In genomic region chr1:179844894-179845293, GRCm38 (mm10) we compare ENCODE assay signal across 8 mouse cellular contexts. TPM values are rescaled to one million over a fixed set of nuclear protein-coding genes. Genes with fewer than 3 reads are reported as not detected.
DNase-seq lines count a peak whose midpoint lies in the region; ATAC-seq and TF ChIP-seq lines count a peak whose summit lies in the region.
"Had no signal": no experiment of that assay in that cellular context is flagged by ENCODE, and none has a peak within 500 bp of the region (broad histone marks: within the 10 kb centered on the region; RNA-seq: fewer than 3 reads in every experiment).

No protein-coding gene starts in this region.

- intact Hi-C loops in heart, postnatal 25 days (cut with DNase I), result loop anchor here (10.0 kb wide), 2 partner anchors 200 to 340 kb away; no protein-coding TSS in a partner anchor

- no peak overlapping the region for H3K27ac ChIP-seq in MEL (ENCODE audit: control insufficient read depth, low read depth, low read length)
- no peak overlapping the region for H3K27ac ChIP-seq in forebrain, embryonic 14.5 days (ENCODE audit: low read depth, low read length)

- TF ChIP-seq EP300 in MEL (IDR thresholded peaks at IDR 0.05; ENCODE audit: low read depth in 1 of 2, low read length in 2 of 2), result no peak

- H3K4me1 ChIP-seq in MEL (ENCODE audit: control insufficient read depth in 1 of 2, insufficient read depth in 2 of 2, low read length in 2 of 2), result peaks cover 0 to 11% of the 10 kb centered on the region in 2 experiments; a peak in 3 of 4 replicates
- H3K4me1 ChIP-seq in forebrain, embryonic 14.5 days (ENCODE audit: control insufficient read depth, insufficient read depth, low read length), result no peaks in the 10 kb centered on the region

- 10% methylated on average over 5 of the region's 5 CpGs for WGBS in forebrain, embryonic 14.5 days

- H3K4me2 ChIP-seq in forebrain, embryonic 14.5 days (ENCODE audit: low read length), result no peak overlapping the region

- TF ChIP-seq RAD21 in MEL (IDR thresholded peaks at IDR 0.05; ENCODE audit: low read depth, low read length), result peak; percentile 77

- H3K27me3 ChIP-seq in MEL (ENCODE audit: control insufficient read depth in 1 of 2, insufficient read depth in 2 of 2, low read length in 2 of 2), result no peaks in the 10 kb centered on the region
- H3K27me3 ChIP-seq in forebrain, embryonic 14.5 days (replicated peaks; ENCODE audit: control insufficient read depth, insufficient read depth, low read length), result no peaks in the 10 kb centered on the region

- DNase-seq in MEL (ENCODE audit: low read depth, low spot score), result peak; percentile 88
- DNase-seq in brain, embryonic 14.5 days (ENCODE audit: low read depth), result peak; percentile 66
- DNase-seq in forebrain, embryonic 14.5 days (ENCODE audit: low spot score), result peak; percentile 64
- peak; percentile 54 for DNase-seq in heart, postnatal 25 days (ENCODE audit: low spot score)
- DNase-seq in layer of hippocampus, postnatal 25 days (ENCODE audit: extremely low spot score in 1 of 2, low spot score in 1 of 2), result peak; percentile 26 to 47
- DNase-seq in lung, postnatal 36 days, result peak; percentile 84
- DNase-seq in right cerebral cortex, postnatal 36 days (ENCODE audit: low spot score in 2 of 2), result peak; percentile 15 to 17

- ATAC-seq in forebrain, embryonic 14.5 days, result peak; percentile 62

- no peaks in the 10 kb centered on the region for H3K79me2 ChIP-seq in MEL (ENCODE audit: control insufficient read depth, insufficient read depth, low read length, poor library complexity)

- no peak overlapping the region for H3K4me3 ChIP-seq in MEL (ENCODE audit: control insufficient read depth in 1 of 2, insufficient read depth in 1 of 2, low read depth in 2 of 2, low read length in 2 of 2)
- H3K4me3 ChIP-seq in forebrain, embryonic 14.5 days (ENCODE audit: low read depth, low read length), result no peak overlapping the region

- peaks cover 0 to 5% of the 10 kb centered on the region in 2 experiments; a peak in 2 of 4 replicates for H3K36me3 ChIP-seq in MEL (ENCODE audit: control insufficient read depth in 1 of 2, insufficient read depth in 2 of 2, low read length in 2 of 2)
- no peaks in the 10 kb centered on the region for H3K36me3 ChIP-seq in forebrain, embryonic 14.5 days (ENCODE audit: control insufficient read depth, insufficient read depth, low read length)

- TF ChIP-seq POLR2A in MEL (IDR thresholded peaks at IDR 0.05; ENCODE audit: control insufficient read depth in 1 of 2, insufficient read depth in 1 of 2, low read depth in 1 of 2, low read length in 2 of 2, poor library complexity in 1 of 2), result no peak
- TF ChIP-seq POLR2A in brain, embryonic 14.5 days (IDR thresholded peaks at IDR 0.05; ENCODE audit: borderline replicate concordance, extremely low read depth, insufficient read depth, insufficient read length, poor library complexity, severe bottlenecking), result no peak

- TF ChIP-seq CTCF in MEL (IDR thresholded peaks at IDR 0.05 in 2 of 3, conservative IDR thresholded peaks at IDR 0.05 in 1 of 3; ENCODE audit: control insufficient read depth in 1 of 3, insufficient read depth in 1 of 3, low read depth in 2 of 3, low read length in 3 of 3, poor library complexity in 1 of 3, severe bottlenecking in 1 of 3), result peak; percentile 66 to 92 (median 77)
- TF ChIP-seq CTCF in brain, embryonic 14.5 days (IDR thresholded peaks at IDR 0.05; ENCODE audit: borderline replicate concordance, extremely low read depth, insufficient read depth, insufficient read length), result peak; percentile 63; the same call in 1 of the 2 replicates

- H3K9me3 ChIP-seq in MEL (replicated peaks; ENCODE audit: insufficient read depth, low read length), result no peaks in the 10 kb centered on the region
- H3K9me3 ChIP-seq in forebrain, embryonic 14.5 days (replicated peaks; ENCODE audit: control insufficient read depth, low read length), result no peaks in the 10 kb centered on the region

- H3K9ac ChIP-seq in MEL (ENCODE audit: control insufficient read depth, low read depth, low read length, poor library complexity, severe bottlenecking), result no peak overlapping the region
- no peak overlapping the region for H3K9ac ChIP-seq in forebrain, embryonic 14.5 days (ENCODE audit: low read length)

TF ChIP-seq in MEL, 35 proteins besides CTCF, POLR2A, EP300 and RAD21:
- TF ChIP-seq CHD1 (IDR thresholded peaks at IDR 0.05; ENCODE audit: low read depth, low read length) (no peak), ETS1 (IDR thresholded peaks at IDR 0.05; ENCODE audit: low read depth, low read length) (no peak), JUND (IDR thresholded peaks at IDR 0.05; ENCODE audit: low read depth, low read length) (no peak), USF1 (IDR thresholded peaks at IDR 0.05; ENCODE audit: low read depth, low read length) (no peak), RCOR1 (IDR thresholded peaks at IDR 0.05; ENCODE audit: low read depth, low read length) (no peak), UBTF (IDR thresholded peaks at IDR 0.05; ENCODE audit: borderline replicate concordance, insufficient read depth, low read depth, low read length) (no peak), ZC3H11A (IDR thresholded peaks at IDR 0.05; ENCODE audit: low read depth, low read length) (peak; percentile 84), SMC3 (IDR thresholded peaks at IDR 0.05; ENCODE audit: low read depth, low read length) (peak; percentile 95), KAT2A (conservative IDR thresholded peaks at IDR 0.05; ENCODE audit: low read depth, low read length) (no peak), MAZ (IDR thresholded peaks at IDR 0.05; ENCODE audit: low read depth, low read length) (peak; percentile 76), MYC (IDR thresholded peaks at IDR 0.05; ENCODE audit: low read depth, low read length) (no peak), POLR2AphosphoS5 (IDR thresholded peaks at IDR 0.05; ENCODE audit: borderline replicate concordance, low read depth, low read length) (no peak)

RNA-seq across cellular contexts. Expression of gene Ahctf1, which starts 41.4 kb away (rescaled TPM):
- total RNA-seq in MEL (2012; rRNA removed), result 56.7 and 56.9 TPM in 2 replicates
- 100 to 1,000 TPM in 1 of 2 experiments, 10 to 100 TPM in 1; 70.8 to 489 TPM for polyA plus RNA-seq in MEL (2012; ENCODE audit: insufficient read depth in 1 of 2, insufficient read length in 2 of 2, low read depth in 1 of 2, low replicate concordance in 2 of 2, missing spikeins in 1 of 2)
- polyA plus RNA-seq in brain, embryonic 14.5 days (2012; rRNA removed), result 30.3 and 32.3 TPM in 2 replicates
- 17.1 and 20.6 TPM in 2 replicates for polyA plus RNA-seq in forebrain, embryonic 14.5 days (2014; fragmentation: Nextera tagmentation; extraction: Ambion mirVana)
- total RNA-seq in heart, postnatal 25 days (2021), result 10 to 100 TPM; 15.8 to 20.5 TPM
- 10 to 100 TPM; 32.4 to 34.2 TPM for total RNA-seq in layer of hippocampus, postnatal 25 days (2021)

RNA-seq across cellular contexts. Expression of gene Gm10518, which starts 41.7 kb away (rescaled TPM):
- total RNA-seq in MEL (2012; rRNA removed), result 4.2 and 5.2 TPM in 2 replicates
- polyA plus RNA-seq in MEL (2012; ENCODE audit: insufficient read depth in 1 of 2, insufficient read length in 2 of 2, low read depth in 1 of 2, low replicate concordance in 2 of 2, missing spikeins in 1 of 2), result under 1 TPM in 1 of 2 experiments, not detected in 1; 0.42 TPM
- polyA plus RNA-seq in brain, embryonic 14.5 days (2012; rRNA removed), result not detected in 2 replicates
- not detected in 2 replicates for polyA plus RNA-seq in forebrain, embryonic 14.5 days (2014; fragmentation: Nextera tagmentation; extraction: Ambion mirVana)
- total RNA-seq in heart, postnatal 25 days (2021), result not detected
- not detected for total RNA-seq in layer of hippocampus, postnatal 25 days (2021)
- total RNA-seq: left cerebral cortex, postnatal 25 days had no signal

Comparison
In these comparisons a context has a peak if more than half of its experiments do, and no peak if none do; other contexts are left out.
1. DNase-seq: peak in every context shown above with its lines; median percentile 88 in MEL; 84 in lung, postnatal 36 days; 66 in brain, embryonic 14.5 days; 64 in forebrain, embryonic 14.5 days; 54 in heart, postnatal 25 days; 36 in layer of hippocampus, postnatal 25 days; 16 in right cerebral cortex, postnatal 36 days.